Mouse (Mus musculus) kidney, embryonic 14.5 days (tissue): ENCODE measurements around the gene Cdca5. TPM values are rescaled to one million over a fixed set of nuclear protein-coding genes. Genes with fewer than 3 reads are reported as not detected.

ENCODE experiments used
- ATAC-seq: fragments of 200-750 bp; cut with Nextera tagmentation; 2 replicates; pipeline ENCODE4 v1.8.0; 2017; ENCODE audit warnings: moderate number of reproducible peaks, mild to moderate bottlenecking, moderate TSS enrichment, moderate library complexity; ENCODE audit not compliant: low FRiP score, low TSS enrichment
- H3K27ac ChIP-seq: fragments of 300-500 bp; sonication (generic); 2 replicates; pipeline ENCODE4 v1.5.1; 2014; ENCODE audit warnings: low read depth, mild to moderate bottlenecking, low read length, moderate library complexity, mixed read lengths
- H3K27me3 ChIP-seq: fragments of 300-500 bp; sonication (generic); 2 replicates; pipeline ENCODE4 v1.6.1; 2014; ENCODE audit warnings: mild to moderate bottlenecking, low read length; ENCODE audit not compliant: control insufficient read depth, insufficient read depth
- H3K36me3 ChIP-seq: fragments of 300-500 bp; sonication (generic); 2 replicates; pipeline ENCODE4 v1.6.1; 2014; ENCODE audit warnings: low read length, mixed read lengths; ENCODE audit not compliant: control insufficient read depth, insufficient read depth
- H3K4me1 ChIP-seq: fragments of 300-500 bp; sonication (generic); 2 replicates; pipeline ENCODE4 v1.6.1; 2014; ENCODE audit warnings: low read length, mixed read lengths; ENCODE audit not compliant: control insufficient read depth, insufficient read depth
- H3K4me2 ChIP-seq: fragments of 300-500 bp; sonication (generic); replicated peaks from 2 replicates; pipeline ENCODE4 v1.6.1; 2014; ENCODE audit warnings: low read depth, mild to moderate bottlenecking, low read length
- H3K4me3 ChIP-seq: fragments of 300-500 bp; sonication (generic); 2 replicates; pipeline ENCODE4 v1.5.1; 2014; ENCODE audit warnings: mild to moderate bottlenecking, low read length
- H3K9ac ChIP-seq: fragments of 300-500 bp; sonication (generic); 2 replicates; pipeline ENCODE4 v1.6.1; 2014; ENCODE audit warnings: low read depth, mild to moderate bottlenecking, low read length, moderate library complexity
- H3K9me3 ChIP-seq: fragments of 300-500 bp; sonication (generic); 2 replicates; pipeline ENCODE4 v1.6.1; 2016; ENCODE audit warnings: low read length; ENCODE audit not compliant: control insufficient read depth
- WGBS: fragments of 180-500 bp; shearing (Covaris S2); extraction: QIAGEN DNeasy Blood & Tissue Kit; methylation state at CpG from one replicate; pipeline ENCODE4 v1.1.7; 2014; 5-methylcytosine and 5-hydroxymethylcytosine counted together
- polyA plus RNA-seq: library from polyadenylated mRNA; unstranded; fragments of >200 nt; fragmentation: Nextera tagmentation; extraction: Ambion mirVana; gene quantifications from 2 replicates; pipeline ENCODE4 v1.2.1, GENCODE M21; 2014

The Cdca5 gene
- polyA plus RNA-seq, 1 experiment from 2014 or later: 53.5 TPM

DNA sequence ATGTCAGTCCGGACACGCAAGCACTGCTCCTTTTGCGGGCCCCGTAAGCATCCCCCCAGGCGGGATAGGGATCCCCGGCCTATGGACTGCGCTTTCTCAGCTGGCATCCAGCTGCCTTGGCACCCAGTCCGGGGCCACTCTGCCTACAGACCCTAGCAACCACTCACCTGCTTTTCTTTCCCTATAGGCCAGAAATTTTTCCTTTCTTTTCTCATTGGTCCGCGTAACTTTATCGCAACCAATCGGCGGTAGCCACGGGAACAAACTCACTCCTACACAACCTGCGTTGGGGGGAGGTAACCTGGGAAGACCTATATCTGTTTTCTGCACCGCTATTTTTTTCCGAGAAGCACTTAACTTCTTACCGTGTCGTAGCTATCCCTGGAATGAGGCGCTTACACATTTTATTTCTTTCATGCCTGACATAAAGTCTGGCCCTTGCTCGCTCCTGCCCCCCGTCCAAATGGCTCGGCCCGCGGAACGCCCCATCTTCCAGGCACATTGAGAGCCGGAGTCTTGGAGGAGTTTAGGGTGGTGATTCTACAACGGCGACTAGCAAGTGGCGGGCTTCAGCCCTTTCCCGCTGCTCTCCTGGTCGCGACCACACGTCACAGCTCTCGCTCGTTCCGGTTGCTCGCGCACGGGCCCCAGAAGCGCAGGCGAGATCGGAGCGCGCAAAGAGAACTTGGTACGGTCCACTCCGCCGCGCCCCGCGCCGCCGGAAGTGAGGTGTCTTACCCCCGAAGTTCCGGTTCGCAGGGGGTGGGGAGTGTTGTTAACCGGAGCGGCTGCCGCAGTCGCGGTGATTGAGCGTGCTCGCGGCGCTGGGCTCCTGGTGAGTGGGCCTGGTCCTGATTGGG is 38.3 kb upstream of the Cdca5 start, which contains the start of gene Syvn1:
Gene Syvn1 (plus strand): TSS at position 283 of the 860 bp plus-strand sequence.
- no peaks in the 10 kb centered on the region for H3K27me3 ChIP-seq
- peak within 1 kb of the TSS; percentile 95 for H3K4me3 ChIP-seq
- H3K9ac ChIP-seq: peak within 1 kb of the TSS; percentile 89
- H3K4me1 ChIP-seq: peaks cover 12% of the 10 kb centered on the region
- H3K27ac ChIP-seq: peak within 1 kb of the TSS; percentile 99
- ATAC-seq: peak; percentile 85
- H3K4me2 ChIP-seq: peak within 1 kb of the TSS; percentile 93
- H3K9me3 ChIP-seq: no peaks in the 10 kb centered on the region
- H3K36me3 ChIP-seq: peaks cover 37% of the 10 kb centered on the region
- under 1% methylated on average over 65 of the region's 65 CpGs for WGBS

DNA sequence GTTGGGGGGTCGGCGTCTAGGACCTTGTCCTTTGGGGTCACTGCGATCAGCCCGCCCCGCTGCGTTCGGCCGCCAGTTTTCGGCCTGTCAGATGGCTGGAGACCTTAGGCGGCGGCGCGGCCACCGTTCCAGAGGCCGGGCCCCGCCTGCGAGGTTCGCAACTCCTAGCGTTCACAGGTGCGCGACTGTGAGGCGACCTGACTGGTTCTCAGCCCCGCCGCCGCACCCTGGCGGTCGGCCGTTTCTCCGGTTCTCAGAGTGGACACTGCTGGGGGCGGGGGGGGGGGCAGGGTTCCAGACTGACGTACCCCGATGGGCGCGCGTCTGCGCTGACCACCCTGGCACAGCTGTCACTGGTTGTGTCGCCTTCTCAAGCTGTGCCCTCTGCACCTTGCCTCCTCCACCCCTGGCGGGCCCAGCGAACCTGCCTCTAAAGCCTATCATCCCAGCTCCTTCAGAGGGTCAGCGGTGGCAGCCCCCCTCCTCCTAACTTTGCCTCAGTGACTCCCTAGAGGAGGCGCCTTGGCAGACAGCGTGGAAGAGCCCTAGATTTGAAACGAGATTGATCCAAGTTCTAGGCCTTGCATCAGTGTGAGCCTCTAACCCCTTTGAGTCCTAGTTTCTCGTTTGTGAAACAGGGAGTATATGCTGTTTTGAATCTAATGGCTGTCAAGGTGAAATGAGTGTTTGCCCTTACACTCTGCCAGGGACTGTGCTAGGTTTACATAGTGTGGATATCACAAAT is 37.5 kb upstream of the Cdca5 start:
- Histone ChIP-seq H3K4me1 (peaks cover 9% of the 10 kb centered on the region), H3K4me3 (peak overlapping the region; percentile 95), H3K27ac (peak overlapping the region; percentile 99), H3K9ac (peak overlapping the region; percentile 89), H3K9me3 (no peaks in the 10 kb centered on the region), H3K36me3 (peaks cover 45% of the 10 kb centered on the region), H3K27me3 (no peaks in the 10 kb centered on the region), H3K4me2 (peak overlapping the region; percentile 93)
- ATAC-seq: peak; percentile 34
- under 1% methylated on average over 31 of the region's 44 CpGs for WGBS

DNA sequence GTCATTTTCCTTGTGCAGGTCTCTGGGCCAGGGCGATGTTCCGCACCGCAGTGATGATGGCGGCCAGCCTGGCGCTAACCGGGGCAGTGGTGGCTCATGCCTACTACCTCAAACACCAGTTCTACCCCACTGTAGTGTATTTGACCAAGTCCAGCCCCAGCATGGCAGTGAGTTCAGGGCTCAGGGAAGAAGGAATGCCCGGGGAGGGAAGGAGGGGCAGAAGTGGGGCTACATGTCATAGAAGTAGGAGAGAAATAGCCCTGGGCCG is 37.0 kb upstream of the Cdca5 start:
- WGBS: 87% methylated on average over 8 of the region's 8 CpGs
- peaks cover 50% of the 10 kb centered on the region for H3K36me3 ChIP-seq
- H3K9ac ChIP-seq: peak overlapping the region; percentile 89; the same call in 1 of the 2 replicates
- no peak overlapping the region for H3K27ac ChIP-seq
- peak overlapping the region; percentile 93 for H3K4me2 ChIP-seq
- ATAC-seq: no peak
- no peaks in the 10 kb centered on the region for H3K9me3 ChIP-seq
- H3K4me3 ChIP-seq: peak overlapping the region; percentile 95
- H3K4me1 ChIP-seq: peaks cover 9% of the 10 kb centered on the region
- H3K27me3 ChIP-seq: no peaks in the 10 kb centered on the region

GRCm38 (mm10) chr19:6048681-6049410 is 35.9 kb upstream of the Cdca5 start:
- H3K4me1 ChIP-seq: peaks cover 9% of the 10 kb centered on the region
- H3K27me3 ChIP-seq: no peaks in the 10 kb centered on the region
- no peak overlapping the region for H3K4me3 ChIP-seq
- 87% methylated on average over 11 of the region's 11 CpGs for WGBS
- ATAC-seq: no peak
- H3K9me3 ChIP-seq: no peaks in the 10 kb centered on the region
- H3K9ac ChIP-seq: no peak overlapping the region
- H3K36me3 ChIP-seq: peaks cover 60% of the 10 kb centered on the region
- no peak overlapping the region for H3K27ac ChIP-seq
- no peak overlapping the region for H3K4me2 ChIP-seq

- H3K27me3 ChIP-seq: no peaks in the 10 kb centered on the region
- 87% methylated on average over 7 of the region's 7 CpGs for WGBS
- no peak overlapping the region for H3K4me2 ChIP-seq
- H3K9ac ChIP-seq: no peak overlapping the region
- no peak for ATAC-seq
- peaks cover 14% of the 10 kb centered on the region for H3K4me1 ChIP-seq
- H3K9me3 ChIP-seq: no peaks in the 10 kb centered on the region
- H3K27ac ChIP-seq: no peak overlapping the region
- H3K36me3 ChIP-seq: peaks cover 85% of the 10 kb centered on the region
- H3K4me3 ChIP-seq: no peak overlapping the region
Measured at GRCm38 (mm10) chr19:6052516-6052915, 32.3 kb upstream of the Cdca5 start.

DNA sequence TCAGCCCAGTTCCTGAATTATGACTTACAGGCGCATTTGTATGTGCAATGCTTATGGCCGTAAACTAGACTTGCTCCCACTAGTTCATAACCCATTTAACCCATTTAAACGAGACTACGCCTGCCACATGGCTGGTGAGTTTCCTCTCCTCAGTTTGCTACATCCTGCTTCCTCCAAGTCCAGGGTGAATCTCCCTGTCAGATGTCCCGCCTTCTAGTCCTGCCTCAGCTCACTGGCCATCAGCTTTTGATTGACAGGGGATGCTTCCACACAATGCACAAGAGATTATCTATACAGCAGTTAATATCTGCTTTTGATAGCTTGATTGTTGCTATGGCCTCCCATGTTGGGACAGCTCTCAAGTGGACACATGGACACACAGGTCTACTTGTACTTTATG is 30.5 kb upstream of the Cdca5 start:
- Histone ChIP-seq H3K9ac (no peak overlapping the region), H3K4me2 (no peak overlapping the region), H3K36me3 (peaks cover 77% of the 10 kb centered on the region), H3K9me3 (no peaks in the 10 kb centered on the region), H3K27ac (no peak overlapping the region), H3K4me3 (no peak overlapping the region), H3K27me3 (no peaks in the 10 kb centered on the region), H3K4me1 (peaks cover 6% of the 10 kb centered on the region; the same call in 1 of the 2 replicates)
- WGBS: 84% methylated on average over 5 of the region's 5 CpGs
- no peak for ATAC-seq

- Histone ChIP-seq H3K27me3 (no peaks in the 10 kb centered on the region), H3K4me1 (peaks cover 6% of the 10 kb centered on the region; the same call in 1 of the 2 replicates), H3K9me3 (no peaks in the 10 kb centered on the region), H3K27ac (no peak overlapping the region), H3K9ac (peak overlapping the region; percentile 88; the same call in 1 of the 2 replicates), H3K4me3 (peak overlapping the region; percentile 82), H3K4me2 (peak overlapping the region; percentile 69), H3K36me3 (peaks cover 59% of the 10 kb centered on the region)
- ATAC-seq: no peak
- 67% methylated on average over 4 of the region's 4 CpGs for WGBS
Measured at GRCm38 (mm10) chr19:6056696-6057095, 28.1 kb upstream of the Cdca5 start.

DNA sequence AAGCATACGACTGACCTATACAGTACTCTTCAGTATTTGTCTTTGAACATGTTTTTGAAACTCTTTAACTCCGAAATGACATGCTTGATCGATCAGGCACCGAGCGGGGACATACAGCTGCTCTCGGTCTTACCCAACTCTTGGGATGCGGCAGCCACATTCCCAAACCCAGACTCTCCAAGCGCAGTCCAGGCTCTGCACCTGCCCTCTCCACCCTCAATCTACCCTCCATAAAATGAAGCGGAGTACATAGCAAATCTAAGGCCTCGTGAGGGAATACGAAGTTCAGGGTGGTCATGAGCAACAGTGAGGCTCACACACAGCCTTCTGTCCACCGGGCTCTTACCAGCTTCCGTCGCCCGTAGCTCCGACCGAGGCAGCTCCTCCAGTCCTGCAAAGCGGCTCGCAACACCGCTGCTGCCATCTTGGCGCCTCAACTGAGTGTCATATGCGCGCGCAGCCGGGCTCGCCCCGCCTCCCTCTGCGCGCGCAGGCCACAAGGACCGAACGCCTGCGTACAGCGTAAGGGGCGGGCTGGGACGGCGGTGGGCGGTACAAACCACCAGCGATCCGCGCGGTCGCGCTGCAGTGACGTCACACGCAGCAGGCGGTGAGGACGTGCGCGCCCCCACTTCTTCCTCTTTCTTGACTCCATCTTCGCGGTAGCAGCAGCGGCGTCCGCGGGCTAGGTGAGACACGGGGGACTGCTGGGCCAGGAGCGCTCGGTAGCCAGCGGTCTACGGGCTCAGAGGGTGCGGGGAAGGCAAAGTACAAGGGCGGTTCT is 27.3 kb upstream of the Cdca5 start, which contains the start of the genes Mrpl49 and Fau:
Gene Mrpl49 (minus strand): TSS at position 473 of the 784 bp plus-strand sequence.
Gene Fau (plus strand): TSS at position 532 of the 784 bp plus-strand sequence.
- peaks cover 14% of the 10 kb centered on the region for H3K4me1 ChIP-seq
- ATAC-seq: peak; percentile 87
- H3K9ac ChIP-seq: peak within 1 kb of the TSS; percentile 88
- H3K9me3 ChIP-seq: no peaks in the 10 kb centered on the region
- no peaks in the 10 kb centered on the region for H3K27me3 ChIP-seq
- H3K36me3 ChIP-seq: peaks cover 51% of the 10 kb centered on the region
- peak within 1 kb of the TSS; percentile 63 for H3K27ac ChIP-seq
- H3K4me3 ChIP-seq: peak within 1 kb of the TSS; percentile 82
- WGBS: under 1% methylated on average over 58 of the region's 63 CpGs
- peak within 1 kb of the TSS; percentile 84 for H3K4me2 ChIP-seq
